ENCODE assay signal across 19 mouse cellular contexts in the genomic region with DNA sequence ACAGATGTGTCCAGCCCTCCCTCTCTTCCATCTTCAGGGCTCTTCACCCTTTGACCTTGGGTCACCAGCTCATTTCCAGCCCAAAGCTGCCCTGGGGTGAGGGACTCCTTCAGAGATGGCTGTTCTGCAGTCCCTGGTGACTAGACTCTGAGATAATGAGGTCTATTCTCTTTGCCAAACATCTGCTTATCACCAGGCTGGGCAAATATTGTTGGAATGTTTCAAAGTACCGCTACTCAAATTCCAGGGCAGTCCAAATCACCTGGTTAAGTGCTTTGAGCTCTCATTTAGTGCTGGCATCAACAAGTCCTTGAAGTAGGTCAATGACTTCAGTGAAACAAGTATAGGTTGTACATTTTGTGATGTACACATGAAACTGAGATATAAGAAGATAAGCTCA. TPM values are rescaled to one million over a fixed set of nuclear protein-coding genes. Genes with fewer than 3 reads are reported as not detected.
DNase-seq lines count a peak whose midpoint lies in the region; ATAC-seq and TF ChIP-seq lines count a peak whose summit lies in the region.
"Had no signal": no experiment of that assay in that cellular context is flagged by ENCODE, and none has a peak within 500 bp of the region (broad histone marks: within the 10 kb centered on the region; RNA-seq: fewer than 3 reads in every experiment).

No protein-coding gene starts in this region.

- TF ChIP-seq POLR2A in kidney, adult 2 months (IDR thresholded peaks at IDR 0.05; ENCODE audit: low read depth, low read length) = no peak

- no peak overlapping the region for H3K4me3 ChIP-seq in kidney, adult 2 months (ENCODE audit: insufficient read depth, low read depth, low read length)
- H3K4me3 ChIP-seq in kidney, embryonic 14.5 days (ENCODE audit: low read length) = no peak overlapping the region
- no peak overlapping the region for H3K4me3 ChIP-seq in liver, embryonic 16.5 days (ENCODE audit: low read depth, low read length)
- no peak overlapping the region for H3K4me3 ChIP-seq in liver, embryonic 12.5 days
- H3K4me3 ChIP-seq: embryonic facial prominence, embryonic 13.5 days; forebrain, embryonic 12.5 days; heart, adult 2 months; heart, embryonic 12.5 days; hindbrain, embryonic 10.5 days had no signal

- no peaks in the 10 kb centered on the region for H3K27me3 ChIP-seq in kidney, adult 2 months (replicated peaks; ENCODE audit: control insufficient read depth, insufficient read depth, low read length)
- no peaks in the 10 kb centered on the region for H3K27me3 ChIP-seq in kidney, embryonic 14.5 days (ENCODE audit: control insufficient read depth, insufficient read depth, low read length)
- H3K27me3 ChIP-seq in liver, embryonic 16.5 days (ENCODE audit: control insufficient read depth, insufficient read depth, low read depth, low read length) = no peaks in the 10 kb centered on the region
- H3K27me3 ChIP-seq in liver, embryonic 12.5 days (replicated peaks) = no peaks in the 10 kb centered on the region
- H3K27me3 ChIP-seq: embryonic facial prominence, embryonic 13.5 days; forebrain, embryonic 12.5 days; heart, embryonic 12.5 days had no signal

- no peak overlapping the region for H3K27ac ChIP-seq in kidney, adult 2 months (ENCODE audit: insufficient read depth, low read depth, low read length)
- H3K27ac ChIP-seq in kidney, embryonic 14.5 days (ENCODE audit: low read depth, low read length) = no peak overlapping the region
- no peak overlapping the region for H3K27ac ChIP-seq in liver, embryonic 16.5 days (ENCODE audit: low read length)
- H3K27ac ChIP-seq in liver, embryonic 12.5 days = no peak overlapping the region
- H3K27ac ChIP-seq: embryonic facial prominence, embryonic 13.5 days; forebrain, embryonic 12.5 days; heart, adult 2 months; hindbrain, embryonic 10.5 days; hindbrain, embryonic 14.5 days had no signal

- no peak overlapping the region for H3K4me2 ChIP-seq in kidney, embryonic 14.5 days (replicated peaks; ENCODE audit: low read depth, low read length)
- no peak overlapping the region for H3K4me2 ChIP-seq in liver, embryonic 16.5 days (ENCODE audit: low read depth, low read length)
- H3K4me2 ChIP-seq in liver, embryonic 12.5 days = no peak overlapping the region
- H3K4me2 ChIP-seq: embryonic facial prominence, embryonic 13.5 days; forebrain, embryonic 12.5 days; heart, embryonic 12.5 days; hindbrain, embryonic 14.5 days had no signal

- H3K4me1 ChIP-seq in kidney, adult 2 months (ENCODE audit: control insufficient read depth, insufficient read depth, low read length) = peaks cover 16% of the 10 kb centered on the region
- H3K4me1 ChIP-seq in kidney, embryonic 14.5 days (ENCODE audit: control insufficient read depth, insufficient read depth, low read length) = peaks cover 2% of the 10 kb centered on the region; the same call in 1 of the 2 replicates
- no peaks in the 10 kb centered on the region; the same call in 1 of the 2 replicates for H3K4me1 ChIP-seq in liver, embryonic 16.5 days (ENCODE audit: control insufficient read depth, low read depth, low read length)
- H3K4me1 ChIP-seq in liver, embryonic 12.5 days = no peaks in the 10 kb centered on the region
- H3K4me1 ChIP-seq: embryonic facial prominence, embryonic 13.5 days; forebrain, embryonic 12.5 days had no signal

- ATAC-seq in kidney, embryonic 14.5 days (ENCODE audit: low FRiP score, low TSS enrichment) = no peak
- ATAC-seq in liver, embryonic 16.5 days (ENCODE audit: low read depth) = peak; percentile 27; the same call in 1 of the 2 replicates
- no peak for ATAC-seq in liver, embryonic 12.5 days
- ATAC-seq: forebrain, embryonic 16.5 days had no signal

- no peak overlapping the region for H3K9ac ChIP-seq in kidney, embryonic 14.5 days (ENCODE audit: low read depth, low read length)
- H3K9ac ChIP-seq in liver, embryonic 16.5 days (ENCODE audit: low read depth, low read length) = no peak overlapping the region
- no peak overlapping the region for H3K9ac ChIP-seq in liver, embryonic 12.5 days
- H3K9ac ChIP-seq: embryonic facial prominence, embryonic 13.5 days; forebrain, embryonic 12.5 days; heart, embryonic 12.5 days; hindbrain, embryonic 14.5 days had no signal

- DNase-seq in kidney, adult 2 months = peak; percentile 51
- peak; percentile 19 for DNase-seq in lung, postnatal 36 days
- no peak for DNase-seq in lung, postnatal 10 days
- DNase-seq: adrenal gland, adult 2 months; adrenal gland, postnatal 25 days; cerebellum, adult 18-20 months; cerebellum, adult 9-11 months; cerebellum, postnatal 36 days; gastrocnemius, postnatal 10 days; heart, adult 2 months had no signal

- H3K9me3 ChIP-seq in kidney, embryonic 14.5 days (ENCODE audit: control insufficient read depth, low read length) = no peaks in the 10 kb centered on the region
- no peaks in the 10 kb centered on the region for H3K9me3 ChIP-seq in liver, embryonic 16.5 days (replicated peaks; ENCODE audit: control insufficient read depth, low read length)
- H3K9me3 ChIP-seq in liver, embryonic 12.5 days (replicated peaks) = no peaks in the 10 kb centered on the region
- H3K9me3 ChIP-seq: embryonic facial prominence, embryonic 13.5 days; forebrain, embryonic 12.5 days; heart, embryonic 12.5 days; hindbrain, embryonic 10.5 days had no signal

- WGBS in kidney, adult 2 months = 39% methylated on average over 1 of the region's 1 CpGs
- 82% methylated on average over 1 of the region's 1 CpGs for WGBS in kidney, embryonic 14.5 days
- 41% methylated on average over 1 of the region's 1 CpGs for WGBS in liver, embryonic 16.5 days (ENCODE audit: insufficient replicate concordance)
- 47% methylated on average over 1 of the region's 1 CpGs for WGBS in liver, embryonic 12.5 days (ENCODE audit: insufficient replicate concordance)

- TF ChIP-seq CTCF in kidney, adult 2 months (conservative IDR thresholded peaks at IDR 0.05; ENCODE audit: insufficient read depth, insufficient read length, low read depth, low read length) = no peak

- H3K36me3 ChIP-seq in kidney, adult 2 months (ENCODE audit: control insufficient read depth, insufficient read depth, low read length) = no peaks in the 10 kb centered on the region
- no peaks in the 10 kb centered on the region for H3K36me3 ChIP-seq in kidney, embryonic 14.5 days (ENCODE audit: control insufficient read depth, insufficient read depth, low read length)
- H3K36me3 ChIP-seq in liver, embryonic 16.5 days (ENCODE audit: control insufficient read depth, insufficient read depth) = no peaks in the 10 kb centered on the region
- no peaks in the 10 kb centered on the region for H3K36me3 ChIP-seq in liver, embryonic 12.5 days
- H3K36me3 ChIP-seq: embryonic facial prominence, embryonic 13.5 days; forebrain, embryonic 12.5 days; heart, embryonic 12.5 days; hindbrain, embryonic 10.5 days had no signal

RNA-seq across cellular contexts. Expression of a gene that starts 57.3 kb away (rescaled TPM):
- polyA plus RNA-seq in kidney, adult 2 months (2012; rRNA removed) = 0.84 and 1.3 TPM in 2 replicates
- 0.13 and 0.26 TPM in 2 replicates for polyA plus RNA-seq in kidney, embryonic 14.5 days (2014; fragmentation: Nextera tagmentation; extraction: Ambion mirVana)
- polyA plus RNA-seq in liver, embryonic 16.5 days (2015; fragmentation: Nextera tagmentation; extraction: Ambion mirVana) = not detected in 2 replicates
- 0.08 TPM in 2 replicates for polyA plus RNA-seq in liver, embryonic 12.5 days (2016; fragmentation: Nextera tagmentation; extraction: Ambion mirVana)
- polyA plus RNA-seq: forebrain, embryonic 12.5 days; heart, adult 2 months; hindbrain, embryonic 10.5 days had no signal
